Mouse (Mus musculus) ES-CJ7 (cell line): ENCODE results near the gene Erap1.
A peak's percentile ranks its signal among the peaks of the same experiment; 100 is the strongest.
"Not testable (repeated sequence)": the region's sequence is repeated elsewhere in the genome, so short reads cannot be mapped to it uniquely, and the experiment has no call there.

Source experiments
- DNase-seq: peaks from one replicate; pipeline ENCODE4 v3.0.0; 2011; ENCODE audit warnings: low read depth, low spot score

Gene Erap1

DNA sequence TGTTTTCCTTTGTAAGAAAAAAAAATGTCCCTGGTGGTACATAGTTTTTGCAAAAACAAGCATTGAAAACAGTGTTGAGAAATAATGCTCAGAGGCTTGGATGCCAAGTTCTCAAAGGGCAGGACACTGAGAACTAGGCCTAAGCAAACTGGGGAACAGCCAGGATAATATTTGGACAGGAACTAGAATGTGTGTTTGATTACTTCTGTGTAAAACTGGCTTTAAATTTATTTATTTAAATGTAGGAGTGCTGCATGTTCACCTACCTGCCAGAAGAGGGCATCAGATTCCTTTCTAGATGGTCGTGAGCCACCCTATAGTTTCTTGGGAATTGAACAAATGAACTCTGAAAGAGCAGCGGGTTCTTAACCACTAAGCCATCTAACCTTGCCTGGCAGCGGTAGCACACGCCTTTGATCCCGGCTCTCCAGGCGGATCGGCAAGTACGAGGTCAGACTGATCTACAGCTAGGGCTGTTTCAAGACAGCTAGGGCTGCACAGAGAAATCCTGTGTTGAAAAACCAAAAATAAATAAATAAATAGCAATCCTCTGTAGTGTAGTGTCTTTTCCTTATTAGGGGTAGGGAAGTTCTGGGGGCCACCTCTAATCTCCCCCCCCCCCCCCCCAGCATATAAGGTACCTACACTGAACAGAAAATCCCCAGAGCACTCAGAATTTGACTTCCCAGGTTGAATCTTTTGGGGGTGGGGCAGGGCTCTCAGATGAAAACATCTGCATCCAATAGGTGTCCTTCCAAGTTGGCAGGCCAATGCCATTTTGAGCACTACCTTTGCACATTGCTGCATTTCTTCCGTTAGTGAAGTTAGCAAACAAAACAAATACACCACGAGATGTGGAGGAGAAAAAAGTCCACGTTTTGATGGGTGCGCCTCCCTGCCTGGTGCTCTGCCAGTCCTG, at the start of gene Erap1:
TSS of gene Erap1 (plus strand) at position 776 of the 919 bp plus-strand sequence.
- DNase-seq, result peak; percentile 84

DNA sequence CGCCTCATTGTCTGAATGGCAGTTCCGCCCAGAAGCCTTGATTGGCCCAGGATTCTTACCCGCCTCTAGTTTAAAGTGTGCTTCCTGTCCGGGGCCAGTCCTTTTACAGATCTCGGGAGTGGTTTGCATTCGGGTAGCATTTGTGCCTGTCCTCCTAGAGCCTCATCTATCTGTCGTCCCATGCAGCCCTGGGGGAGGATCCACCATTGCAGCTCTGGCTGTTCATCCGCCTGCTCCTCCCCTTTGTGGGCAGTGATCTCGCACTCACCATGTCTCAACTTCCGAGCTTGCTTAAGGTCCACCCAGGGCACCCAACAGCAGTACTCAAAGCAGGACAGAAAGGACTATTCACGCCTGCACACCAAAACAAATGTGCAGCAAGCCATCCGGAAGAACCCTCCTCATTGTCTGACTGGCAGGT, 48.0 kb upstream of the Erap1 start:
- DNase-seq, result peak; percentile 84

DNA sequence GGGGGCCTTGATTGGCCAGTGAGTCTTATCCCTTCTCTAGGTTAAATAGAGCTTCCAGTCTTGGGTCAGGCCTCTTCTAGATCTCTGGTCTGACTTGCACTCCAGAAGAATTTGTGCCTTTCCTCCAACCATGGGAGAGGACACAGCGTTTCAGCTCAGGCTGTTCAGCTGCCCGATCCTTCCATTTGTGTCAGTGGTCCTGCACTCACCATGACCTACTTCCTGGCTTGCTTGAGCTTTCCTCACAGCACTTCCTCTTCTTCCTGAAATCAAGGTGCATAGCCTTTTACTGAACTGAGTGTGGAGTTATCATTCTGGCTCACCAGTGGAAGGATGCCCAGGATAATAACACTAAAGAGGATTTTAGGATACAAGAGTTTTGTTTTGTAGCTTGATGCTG, 47.5 kb upstream of the Erap1 start:
- not testable (repeated sequence) for DNase-seq

DNA sequence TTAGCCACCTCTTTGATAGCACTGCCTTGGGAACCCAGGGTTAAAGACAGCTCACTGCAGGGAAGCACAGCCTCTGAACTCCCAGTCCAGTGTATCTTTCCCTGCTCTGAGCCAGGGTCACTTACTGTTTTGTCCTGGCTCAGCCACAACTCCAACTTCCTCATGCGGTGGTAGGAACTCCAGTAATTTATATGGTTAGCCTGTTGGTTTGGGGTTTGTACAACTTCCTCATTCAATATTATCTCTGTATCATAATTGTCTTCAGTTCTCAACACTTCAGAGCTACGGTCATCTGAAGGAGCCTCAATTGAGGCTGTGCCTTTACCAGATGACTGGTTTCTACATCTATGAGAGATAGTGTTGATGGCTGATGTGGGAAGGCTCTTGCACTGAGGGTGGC, 42.3 kb upstream of the Erap1 start:
- DNase-seq, result not testable (repeated sequence)

DNA sequence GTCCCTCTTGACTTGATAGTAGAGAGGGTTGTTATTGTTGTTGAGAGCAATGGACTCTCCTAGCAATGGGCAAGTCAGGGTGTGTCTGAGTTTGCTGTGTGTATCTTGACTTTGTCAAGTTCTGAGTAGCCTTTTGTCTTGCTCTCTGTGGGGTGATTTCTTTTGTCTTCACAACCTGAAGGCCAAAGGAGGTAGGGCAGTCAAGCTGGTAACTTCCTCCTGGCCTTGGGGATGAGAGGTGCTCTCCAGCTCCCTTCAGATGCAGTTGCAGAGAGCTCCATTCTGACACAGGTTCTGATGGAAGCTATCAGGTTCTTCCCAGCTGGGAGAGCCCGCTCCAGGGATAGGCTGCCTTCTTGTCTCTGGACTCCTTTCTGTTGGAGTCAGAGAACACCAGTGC, 37.6 kb upstream of the Erap1 start:
- DNase-seq, result peak; percentile 68

DNA sequence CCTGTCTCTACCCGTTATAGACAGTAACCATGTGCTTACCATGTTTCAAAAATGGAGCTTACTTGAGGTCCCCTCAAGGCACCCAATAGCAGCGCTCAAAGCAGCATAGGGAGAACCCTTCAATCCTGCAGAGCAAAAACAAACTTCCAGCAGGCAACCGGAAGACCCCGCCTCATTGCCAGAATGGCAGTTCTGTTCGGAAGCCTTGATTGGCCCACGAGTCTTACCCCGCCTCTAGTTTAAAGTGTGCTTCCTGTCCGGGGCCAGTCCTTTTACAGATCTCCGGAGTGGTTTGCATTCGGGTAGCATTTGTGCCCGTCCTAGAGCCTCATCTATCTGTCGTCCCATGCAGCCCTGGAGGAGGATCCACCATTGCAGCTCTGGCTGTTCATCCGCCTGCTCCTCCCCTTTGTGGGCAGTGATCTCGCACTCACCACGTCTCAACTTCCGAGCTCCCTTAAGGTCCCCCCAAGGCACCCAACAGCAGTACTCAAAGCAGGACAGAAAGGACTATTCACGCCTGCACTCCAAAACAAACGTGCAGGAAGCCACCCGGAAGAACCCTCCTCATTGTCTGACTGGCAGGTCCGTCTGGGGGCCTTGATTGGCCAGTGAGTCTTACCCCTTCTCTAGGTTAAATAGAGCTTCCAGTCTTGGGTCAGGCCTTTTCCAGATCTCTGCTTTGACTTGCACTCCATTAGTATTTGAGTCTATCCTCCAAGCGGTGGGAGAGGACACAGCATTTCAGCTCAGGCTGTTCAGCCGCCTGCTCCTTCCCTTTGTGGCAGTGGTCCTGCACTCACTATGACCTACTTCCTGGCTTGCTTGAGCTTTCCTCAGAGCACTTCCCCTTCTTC, 22.0 kb upstream of the Erap1 start:
- DNase-seq, result peak; percentile 94

DNA sequence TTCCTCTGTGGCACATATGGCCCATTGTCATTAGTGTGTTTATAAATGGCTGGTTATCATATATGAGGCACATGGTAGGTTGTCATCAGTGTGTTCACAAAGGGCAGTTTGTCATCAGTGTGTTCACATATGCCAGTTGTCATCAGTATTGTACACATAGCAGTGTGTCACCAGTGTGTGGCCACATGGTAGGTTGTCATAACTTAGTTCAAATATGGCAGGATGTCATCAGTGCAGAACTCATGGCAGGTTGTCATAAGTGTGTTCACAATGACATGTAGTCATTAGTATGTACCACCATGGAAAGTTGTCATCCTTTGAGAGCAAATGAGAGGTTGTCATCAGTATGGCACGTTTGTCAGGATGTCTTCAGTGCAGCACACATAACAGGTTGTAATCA, 7.0 kb upstream of the Erap1 start:
- no peak for DNase-seq

DNA sequence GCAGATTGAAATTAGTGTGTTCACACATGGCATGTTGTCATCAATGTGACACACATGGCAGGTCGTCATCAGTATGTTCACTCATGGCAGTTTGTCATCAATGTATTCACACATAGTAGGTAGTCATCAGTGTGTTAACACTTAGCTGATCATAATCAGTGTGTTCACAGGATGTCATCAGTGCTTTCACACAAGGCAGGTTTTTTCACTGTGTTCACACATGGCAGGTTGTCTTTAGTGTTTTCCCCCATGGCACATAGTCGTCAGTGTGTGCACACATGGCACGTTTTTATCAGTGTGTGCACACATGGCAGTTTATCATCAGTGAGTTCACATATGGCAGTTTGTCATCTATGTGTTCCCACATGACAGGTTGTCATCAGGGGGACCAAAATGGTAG, 6.5 kb upstream of the Erap1 start:
- no peak for DNase-seq

DNA sequence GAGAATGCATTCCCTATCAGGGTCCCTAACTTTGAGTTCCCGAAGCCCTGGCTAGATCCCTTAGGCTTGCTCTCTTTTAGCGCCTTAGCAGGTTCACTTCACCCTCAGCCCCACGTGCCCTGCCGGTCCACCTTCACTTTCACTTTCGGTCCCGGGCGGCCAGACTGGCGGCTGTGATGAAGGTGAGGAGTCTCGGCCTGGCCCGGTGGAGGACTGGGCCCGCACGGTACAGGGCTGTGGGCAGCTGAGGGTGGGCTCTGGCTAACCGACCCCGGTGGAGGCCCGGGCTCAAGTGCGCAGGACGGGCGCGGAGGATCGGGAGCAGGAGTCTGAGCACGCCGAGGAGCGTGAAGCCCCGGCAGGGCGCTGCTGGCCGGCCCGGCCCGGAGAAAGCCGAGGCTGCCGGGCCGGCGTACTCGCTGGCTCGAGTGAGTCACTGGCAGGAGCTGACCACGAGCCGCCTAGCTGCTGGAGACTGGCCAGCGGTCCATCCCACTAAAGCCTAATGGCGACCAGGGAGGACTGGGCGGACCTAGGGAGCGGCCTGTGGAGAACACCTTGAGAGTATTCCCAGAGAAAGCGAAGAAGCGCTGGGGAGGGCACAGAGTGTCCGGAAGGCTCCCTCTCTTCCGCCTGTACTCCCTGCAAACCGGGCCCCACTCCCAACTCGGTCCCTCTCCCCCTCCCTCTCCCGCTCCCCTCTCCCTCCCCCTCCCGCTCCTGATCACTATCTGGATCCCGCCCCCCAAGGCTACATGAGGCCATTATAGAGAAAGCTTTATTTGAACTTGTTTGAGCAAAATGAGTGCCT, 549 bp downstream of the Erap1 start:
- DNase-seq, result peak; percentile 53

DNA sequence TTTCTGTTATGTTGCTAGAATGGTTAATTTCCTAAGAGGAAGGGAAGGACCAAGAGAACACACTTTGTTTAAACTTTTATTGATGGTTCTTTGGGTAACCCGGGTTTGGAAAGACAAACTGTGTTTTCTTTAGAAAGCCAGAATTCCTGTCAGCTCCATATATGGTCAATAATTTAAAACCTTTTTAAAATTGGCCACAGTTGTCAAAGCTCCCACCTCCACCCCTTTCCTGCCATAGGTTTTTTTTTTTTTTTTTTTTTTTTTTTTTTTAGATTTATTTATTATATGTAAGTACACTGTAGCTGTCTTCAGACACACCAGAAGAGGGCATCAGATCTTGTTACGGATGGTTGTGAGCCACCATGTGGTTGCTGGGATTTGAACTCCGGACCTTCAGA, 1.2 kb downstream of the Erap1 start:
- not testable (repeated sequence) for DNase-seq

DNA sequence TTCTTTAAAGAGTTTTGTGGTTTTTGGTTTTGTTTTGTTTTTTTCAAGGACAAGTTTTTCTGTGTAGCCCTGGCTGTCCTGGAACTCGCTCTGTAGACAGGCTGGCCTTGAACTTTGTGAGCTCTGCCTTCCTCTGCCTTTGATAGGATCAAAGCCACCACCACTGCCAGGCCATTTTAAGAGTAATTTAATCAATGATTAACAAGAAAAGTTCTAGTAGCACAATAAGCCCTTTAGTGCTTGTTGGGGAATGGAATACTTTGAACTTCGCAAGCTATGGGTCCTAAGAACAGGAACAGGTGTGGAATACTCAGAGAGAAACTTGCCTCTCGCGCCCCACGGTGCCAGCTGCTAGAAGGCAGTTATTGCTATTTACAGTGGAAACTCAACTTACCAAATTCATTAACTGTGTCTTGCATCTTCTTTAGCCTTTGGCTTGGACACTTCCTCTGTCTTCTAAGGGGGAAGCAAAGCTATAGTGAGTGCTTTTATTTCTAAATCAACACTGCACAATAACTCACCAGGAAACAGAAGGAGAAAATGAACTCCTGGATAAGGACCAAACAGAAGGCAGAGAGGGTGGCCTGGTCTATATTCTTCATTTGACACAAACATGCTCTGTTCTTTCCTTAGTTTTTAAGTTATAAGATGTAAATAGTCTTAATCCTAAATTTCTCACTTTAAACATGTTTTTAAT, 56.3 kb downstream of the Erap1 start:
- DNase-seq, result no peak

DNA sequence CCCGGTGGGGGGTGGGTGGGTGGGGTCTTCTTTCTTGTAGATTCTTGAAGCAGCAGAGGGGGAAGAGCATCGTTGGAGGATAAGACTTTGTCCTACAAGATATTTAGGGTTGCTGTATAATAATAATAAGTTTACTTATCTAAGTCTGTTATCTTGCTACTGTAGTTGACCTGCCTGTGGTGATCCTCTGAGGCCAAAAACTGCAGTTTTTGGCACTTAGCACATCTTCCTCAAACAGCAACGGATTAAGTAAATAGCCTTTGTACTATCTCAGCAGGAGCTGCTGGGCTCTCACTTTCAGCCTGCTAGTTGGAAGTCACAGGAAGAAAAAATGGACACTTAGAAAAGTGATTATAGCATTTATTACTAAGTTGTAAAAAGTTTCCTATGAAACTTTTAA, 56.9 kb downstream of the Erap1 start:
- DNase-seq, result no peak

DNA sequence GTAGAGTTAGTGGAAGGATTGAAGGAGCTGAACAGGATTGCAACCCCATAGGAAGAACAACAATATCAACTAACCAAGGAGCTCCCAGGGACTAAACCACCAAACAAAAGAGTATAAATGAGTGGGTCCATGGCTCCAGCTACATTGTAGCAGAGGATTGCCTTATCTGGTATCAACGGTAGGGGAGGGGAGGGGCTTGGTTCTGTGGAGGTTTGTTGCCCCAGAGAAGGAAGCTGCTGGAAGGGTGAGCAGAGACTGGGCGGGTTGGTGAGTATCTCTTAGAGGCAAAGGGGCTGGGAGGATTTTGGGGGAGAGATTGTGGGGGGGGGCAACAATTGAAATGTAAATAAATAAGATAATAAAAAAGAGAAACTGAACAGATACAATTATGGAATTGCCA, 79.6 kb downstream of the Erap1 start:
- no peak for DNase-seq

DNA sequence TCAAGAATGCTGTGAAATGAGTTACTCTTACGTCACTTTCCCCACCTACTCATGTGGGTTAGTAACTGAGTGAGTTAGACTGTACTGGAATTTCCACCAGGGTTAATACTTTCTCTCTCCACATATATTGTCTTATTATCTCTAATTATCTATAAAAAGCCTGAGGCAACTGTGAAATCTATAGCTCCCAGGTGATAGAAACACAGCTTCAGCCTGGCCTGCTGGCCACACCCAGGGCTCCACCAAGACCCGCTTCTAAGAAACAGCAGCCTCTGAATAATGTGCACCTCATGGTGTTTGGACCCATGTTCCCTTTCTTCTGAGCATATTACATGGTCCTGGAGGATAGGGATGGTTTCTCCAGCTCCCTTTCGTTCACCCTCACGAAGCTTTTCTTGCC, 94.4 kb downstream of the Erap1 start:
- no peak for DNase-seq

DNA sequence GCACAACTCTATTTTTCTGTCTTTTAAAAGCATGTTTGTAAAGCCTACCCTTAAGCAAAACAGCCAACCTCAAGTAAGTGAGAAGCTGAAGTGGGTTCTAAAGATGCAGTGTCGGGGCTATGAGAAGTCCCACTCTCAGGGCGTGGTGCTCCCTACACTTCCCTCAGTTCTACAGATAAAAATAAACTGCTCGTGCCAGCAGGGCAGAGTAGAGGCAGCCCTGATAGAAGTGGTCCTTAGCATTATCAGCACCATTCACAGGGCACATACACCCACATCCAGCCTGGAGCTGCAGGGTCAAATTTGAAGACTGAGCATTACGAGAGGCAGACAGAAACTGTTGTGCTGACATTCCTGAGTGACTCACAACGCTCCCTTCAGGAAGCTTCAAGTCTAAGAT, 96.5 kb downstream of the Erap1 start:
- no peak for DNase-seq

DNA sequence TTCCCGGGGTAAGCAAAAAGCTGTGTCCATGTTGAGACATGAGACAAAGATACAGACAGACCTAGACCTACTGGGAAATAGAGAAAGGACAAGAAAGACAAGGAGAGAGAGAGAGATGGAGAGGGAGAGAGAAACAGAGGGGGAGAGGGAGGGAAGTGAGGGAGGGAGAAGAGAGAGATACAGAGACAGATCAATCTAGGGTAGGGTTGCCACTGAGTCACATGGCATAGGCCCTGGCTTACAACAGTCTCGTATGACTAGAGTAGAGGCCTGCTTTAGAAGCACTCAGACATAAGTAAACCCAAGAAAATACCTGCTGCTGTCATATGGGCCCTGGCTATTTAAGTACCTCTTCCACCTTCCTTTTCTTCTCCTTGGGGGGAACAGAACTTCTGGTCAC, 97.0 kb downstream of the Erap1 start:
- DNase-seq, result no peak
